Mouse (Mus musculus) frontal cortex, postnatal 10 days (tissue): ENCODE data around the gene Pigb.

Experiments used
- DNase-seq, 2 experiments: peaks; one replicate each; pipeline ENCODE4 v3.0.0; 2022; ENCODE audit warnings: low spot score in 2 of 2, mixed read lengths in 1 of 2

The Pigb gene

GRCm38 (mm10) chr9:73045711-73046110 is 5.5 kb upstream of the Pigb start:
- DNase-seq, result no peak

DNA sequence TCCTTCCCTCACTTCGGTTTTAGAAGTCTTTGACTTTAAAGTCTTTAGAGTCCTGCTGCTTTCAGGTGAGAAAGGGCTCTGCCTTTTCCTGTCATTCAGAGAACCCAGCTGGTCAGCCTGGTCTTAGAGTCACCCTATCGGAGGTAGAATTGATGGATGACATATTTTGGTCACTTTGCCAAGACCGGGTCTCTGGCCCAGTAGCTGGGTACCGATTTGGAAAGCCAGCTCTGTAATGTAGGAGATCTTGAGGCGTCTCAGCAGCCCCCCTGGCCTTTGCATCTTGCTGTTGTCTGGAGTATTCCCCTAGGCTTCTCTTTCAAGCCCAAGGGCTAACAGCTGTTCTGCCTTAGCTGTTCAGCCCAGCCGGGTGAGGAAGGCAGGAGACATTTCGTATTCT is 5.0 kb upstream of the Pigb start:
- DNase-seq, result no peak

GRCm38 (mm10) chr9:73044146-73045079 is 4.2 kb upstream of the Pigb start, which contains the start of gene Rab27a:
Gene Rab27a (plus strand): TSS chr9:73044854.
- DNase-seq, result peak; percentile 40 to 75

GRCm38 (mm10) chr9:73039222-73039945 is 794 bp downstream of the Pigb start:
- DNase-seq, result peak; percentile 82 to 91

GRCm38 (mm10) chr9:73033406-73033805 is 6.8 kb downstream of the Pigb start:
- no peak for DNase-seq

GRCm38 (mm10) chr9:73031421-73031820 is 8.8 kb downstream of the Pigb start:
- DNase-seq, result no peak

- DNase-seq, result no peak
Measured at GRCm38 (mm10) chr9:73030443-73030842, 9.7 kb downstream of the Pigb start.

DNA sequence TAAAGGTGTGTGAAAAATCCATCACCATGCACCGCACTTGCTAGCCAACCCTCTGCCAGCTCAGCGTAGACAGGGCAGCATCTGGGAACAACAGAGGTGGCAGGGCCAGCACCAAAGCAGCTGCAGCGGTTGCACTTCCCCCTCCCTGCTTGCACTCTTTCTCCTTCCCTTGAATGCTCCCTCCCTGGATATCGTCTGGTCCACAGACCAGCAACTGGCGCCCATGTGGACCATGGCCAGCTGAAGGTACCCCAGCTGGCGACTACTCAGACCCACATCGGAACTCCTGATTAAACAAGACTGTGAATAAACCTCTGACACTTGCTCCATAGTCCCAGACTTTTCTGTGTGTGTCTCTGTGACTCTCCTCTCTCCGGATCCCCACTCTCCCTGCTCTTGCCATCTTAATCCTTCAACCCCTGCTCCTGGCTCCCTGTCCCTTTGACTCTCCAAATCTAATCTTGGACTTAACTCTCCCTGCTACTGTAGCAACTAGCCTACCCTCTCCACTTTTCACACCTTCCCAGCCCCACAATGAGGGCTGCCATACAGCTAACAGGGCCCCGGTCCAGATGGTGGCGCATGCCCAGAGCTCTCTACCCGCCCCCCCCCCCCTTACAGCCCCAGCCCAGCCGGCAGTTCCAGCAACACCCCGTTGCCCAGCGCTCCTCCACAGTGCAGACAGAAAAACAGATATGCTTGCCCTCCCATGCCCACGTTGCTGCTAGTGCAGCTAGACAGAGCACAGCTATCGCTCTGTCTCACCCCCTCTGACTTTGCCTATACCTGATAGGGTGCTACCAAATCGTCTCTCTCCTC is 14.2 kb downstream of the Pigb start:
- DNase-seq, result peak in 1 of 2 experiments; percentile 16

DNA sequence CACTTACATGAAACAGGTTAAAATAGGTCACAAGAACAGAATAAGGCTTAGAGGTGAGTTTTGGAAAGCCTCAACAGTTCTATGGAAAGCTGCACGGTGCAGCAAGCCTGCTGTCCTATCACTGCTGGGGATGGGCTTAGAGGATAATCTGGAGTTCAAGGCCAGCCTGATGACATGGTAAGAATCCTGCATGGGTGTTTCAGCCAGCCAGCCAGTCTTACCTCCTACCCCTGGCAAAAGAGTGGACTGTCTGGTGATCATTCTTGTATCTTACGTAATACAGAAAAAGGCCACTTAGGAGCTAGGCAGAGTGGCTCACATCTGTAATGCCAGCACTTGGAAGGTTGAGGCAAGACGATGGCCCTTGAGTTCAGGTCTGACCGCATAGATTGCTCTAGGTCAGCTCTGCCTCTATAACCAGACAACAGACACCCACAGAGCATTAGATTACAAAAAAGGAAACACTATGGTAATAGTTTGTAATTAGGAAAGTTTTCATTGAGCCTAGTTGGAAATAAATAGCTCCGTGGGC is 19.5 kb downstream of the Pigb start:
- no peak for DNase-seq

GRCm38 (mm10) chr9:73019841-73020240 is 20.3 kb downstream of the Pigb start:
- no peak for DNase-seq

GRCm38 (mm10) chr9:73014724-73015123 is 25.5 kb downstream of the Pigb start:
- no peak for DNase-seq

GRCm38 (mm10) chr9:73012629-73013028 is 27.5 kb downstream of the Pigb start:
- no peak for DNase-seq

- DNase-seq, result no peak
Measured at GRCm38 (mm10) chr9:73008384-73008783, 31.8 kb downstream of the Pigb start.

GRCm38 (mm10) chr9:73006175-73006574 is 34.0 kb downstream of the Pigb start:
- DNase-seq, result no peak

- no peak for DNase-seq
Measured at GRCm38 (mm10) chr9:73005106-73005505, 35.1 kb downstream of the Pigb start.

- DNase-seq, result no peak
Measured at GRCm38 (mm10) chr9:73004076-73004475, 36.1 kb downstream of the Pigb start.

- DNase-seq, result no peak
Measured at GRCm38 (mm10) chr9:73002177-73002576, 38.0 kb downstream of the Pigb start.

DNA sequence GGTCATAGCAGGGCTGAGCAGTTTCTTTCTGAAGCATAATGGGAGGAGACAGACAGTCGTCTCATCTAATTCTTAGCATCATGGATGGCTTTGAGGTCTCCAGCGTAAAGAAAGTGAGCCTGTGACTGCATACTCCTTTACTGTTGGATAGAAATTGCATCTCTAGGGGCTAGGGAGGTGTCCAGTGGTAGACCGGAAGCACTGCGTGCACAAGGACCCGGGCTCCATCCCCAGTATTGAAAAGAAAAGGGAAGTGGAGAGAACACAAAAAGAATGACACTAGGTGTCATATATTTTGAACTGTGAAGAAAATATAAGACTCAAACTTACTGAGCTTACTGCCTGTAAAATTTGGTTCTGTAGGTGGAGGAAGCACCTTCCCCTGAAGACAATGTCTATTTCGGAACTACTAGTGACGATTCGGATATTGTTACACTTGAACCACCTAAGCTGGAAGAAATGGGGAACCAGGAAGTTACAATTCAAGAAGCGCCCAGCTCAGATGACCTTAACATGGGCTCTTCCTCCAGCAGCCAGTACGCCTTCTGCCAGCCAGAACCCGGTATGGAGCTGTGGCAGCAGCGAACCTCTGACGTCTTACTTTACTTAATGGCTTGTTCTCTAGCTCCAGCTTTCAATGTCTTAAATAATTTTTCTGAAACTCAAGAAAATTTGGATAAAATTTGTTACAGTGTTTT is 38.7 kb downstream of the Pigb start:
- no peak for DNase-seq

DNA sequence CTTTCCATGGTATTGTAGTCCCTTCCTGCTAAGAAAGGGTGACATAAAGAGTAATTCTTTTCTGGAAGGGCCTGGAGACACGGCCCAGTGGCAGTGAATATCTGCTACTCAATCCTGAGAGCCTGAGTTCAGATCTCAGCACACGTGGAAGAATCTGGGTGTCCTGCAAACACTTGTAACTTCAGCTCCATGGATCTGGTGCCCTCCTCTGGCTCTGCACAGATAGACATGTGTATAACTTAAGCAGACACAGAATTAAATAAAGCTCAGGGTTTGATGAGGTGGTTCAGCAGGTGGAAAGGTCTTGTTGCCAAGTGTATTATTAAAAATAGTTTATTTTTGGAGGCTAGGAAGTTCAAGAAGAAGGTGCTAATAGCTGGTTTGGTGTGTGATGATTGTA is 39.7 kb downstream of the Pigb start:
- no peak for DNase-seq

DNA sequence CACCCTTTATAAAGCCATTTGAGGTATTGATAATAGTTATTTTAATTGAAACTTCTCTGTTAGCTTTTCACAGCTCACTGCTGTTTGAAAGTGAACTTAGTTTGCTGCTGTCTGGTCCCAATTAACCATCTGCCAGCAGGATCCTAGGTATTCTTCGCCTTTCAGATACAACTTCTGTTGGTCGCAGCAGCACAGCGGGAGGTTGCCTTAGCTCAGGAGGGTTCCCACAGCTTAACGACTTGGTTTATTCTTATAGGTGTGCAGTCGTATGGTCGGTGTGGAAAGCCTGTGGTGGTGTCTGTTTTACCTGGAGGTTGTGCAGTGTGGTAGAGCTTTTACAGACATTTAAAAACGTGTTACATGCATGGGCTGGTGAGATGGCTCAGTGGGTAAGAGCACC is 43.4 kb downstream of the Pigb start:
- DNase-seq, result no peak

DNA sequence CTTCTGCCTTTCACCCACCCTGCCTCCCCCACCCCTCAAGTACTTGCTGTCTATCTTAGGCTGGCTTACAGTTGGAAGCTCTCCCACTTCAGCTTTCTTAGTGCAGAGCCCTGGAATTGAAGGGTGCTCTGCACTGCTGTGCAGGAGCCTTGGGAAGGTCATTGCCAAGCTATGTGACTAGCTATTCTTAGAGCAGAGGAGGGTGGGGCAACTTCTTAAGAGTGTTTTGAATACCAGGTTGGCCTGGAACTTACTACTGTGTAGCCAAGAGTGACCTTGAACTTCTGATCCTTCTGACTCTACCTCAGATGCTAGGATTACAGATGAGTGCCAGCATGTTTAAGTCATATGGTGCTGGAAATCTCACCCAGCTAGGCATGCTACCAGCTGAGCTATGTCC is 44.0 kb downstream of the Pigb start:
- no peak for DNase-seq
